Comparison of ENCODE assay signal across 13 mouse cellular contexts in genomic region chrX:162913651-162914050, GRCm38 (mm10). TPM values are rescaled to one million over a fixed set of nuclear protein-coding genes. Genes with fewer than 3 reads are reported as not detected.
"Had no signal": no experiment of that assay in that cellular context is flagged by ENCODE, and none has a peak within 500 bp of the region (broad histone marks: within the 10 kb centered on the region; RNA-seq: fewer than 3 reads in every experiment).

No protein-coding gene starts in this region.

- DNase-seq: lung, adult 18-20 months; lung, embryonic 14.5 days; lung, postnatal 10 days; lung, postnatal 4 days; midbrain, embryonic 14.5 days; retina, postnatal 1 day; right cerebral cortex, postnatal 4 days; spleen, adult 18-20 months; thymus, adult 2 months; thymus, postnatal 25 days; thymus, postnatal 4 days had no signal

RNA-seq across cellular contexts. Expression of gene S100g, which starts 50.7 kb away (rescaled TPM):
- total RNA-seq: megakaryocyte, adult 5-6 weeks; megakaryocyte-erythroid progenitor cell, adult 5-6 weeks had no signal
